Mouse (Mus musculus): ENCODE results near the gene Proser3.

Gene Proser3

DNA sequence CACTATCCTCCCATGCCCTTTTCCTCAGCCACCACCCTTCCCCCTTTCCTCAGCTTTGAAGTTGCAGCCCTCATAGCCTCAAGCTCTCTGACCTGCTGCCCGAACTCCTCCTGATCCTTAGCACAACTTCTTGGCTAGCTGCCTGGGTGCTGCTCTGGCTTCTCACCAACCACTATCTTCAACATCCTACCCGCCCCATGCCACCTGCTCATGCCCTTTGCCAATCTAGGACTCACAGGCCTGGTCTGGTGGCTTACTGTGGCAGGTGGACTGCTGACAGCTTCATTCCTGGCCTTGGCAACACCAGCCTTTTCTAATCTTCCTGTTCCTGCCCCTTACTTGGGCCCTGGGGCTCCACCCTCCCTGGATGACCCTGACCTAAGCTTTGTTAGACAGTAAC is 20.9 kb upstream of the Proser3 start:
- no peak for DNase-seq

DNA sequence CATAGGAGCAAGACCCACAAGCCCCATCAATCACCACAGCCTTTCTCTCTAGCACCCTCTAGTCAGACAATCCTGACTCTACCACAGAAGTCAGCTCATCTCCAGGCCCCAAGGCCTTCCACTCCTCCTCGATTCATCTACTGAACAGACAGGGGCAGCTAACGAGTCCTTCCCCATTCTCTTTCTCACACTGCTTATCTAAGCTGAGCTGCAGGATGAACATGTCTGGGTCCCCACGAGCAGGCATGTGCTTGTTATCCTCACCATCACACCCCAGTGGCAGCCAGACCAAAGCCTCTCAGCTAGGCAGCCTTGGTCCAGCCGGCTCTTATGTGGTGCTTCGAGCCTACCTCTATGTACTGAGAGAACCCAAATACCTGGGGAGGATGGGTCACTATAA is 20.3 kb upstream of the Proser3 start:
- DNase-seq = no peak

DNA sequence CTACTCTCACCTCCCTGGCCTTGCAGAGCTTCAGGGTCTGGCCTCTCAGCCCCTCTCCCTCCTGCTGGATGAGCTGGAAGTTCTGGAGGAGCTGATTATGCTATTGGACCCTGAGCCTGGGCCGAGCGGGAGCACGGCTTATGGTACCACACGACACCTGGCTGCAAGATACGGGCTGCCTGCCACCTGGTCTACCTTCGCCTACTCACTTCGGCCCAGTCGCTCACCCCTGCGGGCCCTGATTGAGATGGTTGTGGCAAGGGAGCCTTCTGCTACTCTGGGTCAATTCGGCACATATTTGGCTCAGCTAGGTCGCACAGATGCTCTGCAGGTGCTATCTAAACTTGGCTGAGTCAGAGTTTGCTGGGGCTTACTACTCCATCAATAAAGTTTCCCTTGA is 15.5 kb upstream of the Proser3 start:
- no peak for DNase-seq

DNA sequence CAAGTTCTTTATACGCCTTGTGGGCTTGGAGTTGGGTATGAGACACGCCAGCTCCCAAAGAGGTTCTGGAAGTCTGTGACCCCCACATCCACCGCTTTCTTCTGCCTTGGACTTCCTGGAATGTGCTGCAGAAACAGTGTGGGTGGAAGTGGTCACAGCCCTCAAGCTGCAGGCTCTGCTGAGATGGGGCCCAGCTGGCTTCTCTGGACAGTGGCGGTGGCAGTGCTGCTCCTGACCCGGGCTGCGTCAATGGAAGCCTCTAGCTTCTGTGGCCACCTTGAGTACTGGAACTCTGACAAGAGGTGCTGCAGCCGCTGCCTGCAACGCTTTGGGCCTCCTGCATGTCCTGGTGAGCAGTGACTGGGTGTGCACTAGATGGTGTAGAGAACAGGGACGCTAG is 13.9 kb upstream of the Proser3 start:
- DNase-seq = peak in 1 of 2 experiments; percentile 53

DNA sequence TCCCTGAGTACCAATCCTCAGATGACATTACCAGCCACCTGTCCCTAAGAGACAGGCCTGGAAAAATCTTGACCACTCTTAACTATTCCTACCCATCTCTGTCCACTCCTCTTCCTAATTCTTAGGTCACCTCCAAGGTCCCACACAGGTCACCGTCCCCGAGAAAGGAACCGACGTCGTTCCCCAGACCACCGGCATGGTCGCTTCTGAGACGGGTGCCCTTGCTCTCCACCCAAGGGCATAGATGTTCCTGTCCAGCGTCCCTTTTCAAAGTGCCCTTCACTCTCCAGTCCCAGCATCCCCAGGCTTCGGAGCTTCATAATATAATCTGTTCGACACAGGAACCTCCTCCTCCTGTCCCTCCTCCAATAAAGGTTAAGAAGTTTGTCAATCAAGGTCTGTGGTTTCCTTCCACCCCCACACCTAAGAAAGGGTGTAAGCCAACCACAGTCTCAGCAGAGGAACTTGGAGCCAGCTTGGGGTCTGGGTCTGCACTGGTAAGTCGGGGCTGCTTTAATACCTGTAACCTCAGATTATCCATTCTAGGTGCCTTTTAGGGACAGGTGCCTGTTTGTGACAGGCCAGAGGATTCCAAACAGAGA is 13.0 kb upstream of the Proser3 start, which contains the start of gene Igflr1:
Gene Igflr1 (plus strand): TSS at position 458 of the 602 bp plus-strand sequence.
- DNase-seq = no peak

DNA sequence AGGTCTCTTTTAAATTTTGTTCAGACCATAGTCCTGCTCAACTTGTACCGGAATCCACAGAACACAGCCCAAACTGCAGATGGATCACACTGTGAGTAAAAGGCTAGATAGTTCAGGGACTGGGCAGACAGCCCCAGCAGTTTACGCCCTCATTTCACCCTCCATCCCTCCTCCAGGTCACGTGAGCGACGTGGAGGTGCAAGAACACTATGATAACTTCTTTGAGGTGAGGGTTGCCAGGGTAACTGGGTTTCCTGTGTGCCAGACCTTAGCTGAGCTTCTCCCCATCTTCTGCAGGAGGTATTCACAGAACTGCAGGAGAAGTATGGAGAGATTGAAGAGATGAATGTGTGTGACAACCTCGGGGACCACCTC is 11.8 kb upstream of the Proser3 start:
- no peak for DNase-seq

DNA sequence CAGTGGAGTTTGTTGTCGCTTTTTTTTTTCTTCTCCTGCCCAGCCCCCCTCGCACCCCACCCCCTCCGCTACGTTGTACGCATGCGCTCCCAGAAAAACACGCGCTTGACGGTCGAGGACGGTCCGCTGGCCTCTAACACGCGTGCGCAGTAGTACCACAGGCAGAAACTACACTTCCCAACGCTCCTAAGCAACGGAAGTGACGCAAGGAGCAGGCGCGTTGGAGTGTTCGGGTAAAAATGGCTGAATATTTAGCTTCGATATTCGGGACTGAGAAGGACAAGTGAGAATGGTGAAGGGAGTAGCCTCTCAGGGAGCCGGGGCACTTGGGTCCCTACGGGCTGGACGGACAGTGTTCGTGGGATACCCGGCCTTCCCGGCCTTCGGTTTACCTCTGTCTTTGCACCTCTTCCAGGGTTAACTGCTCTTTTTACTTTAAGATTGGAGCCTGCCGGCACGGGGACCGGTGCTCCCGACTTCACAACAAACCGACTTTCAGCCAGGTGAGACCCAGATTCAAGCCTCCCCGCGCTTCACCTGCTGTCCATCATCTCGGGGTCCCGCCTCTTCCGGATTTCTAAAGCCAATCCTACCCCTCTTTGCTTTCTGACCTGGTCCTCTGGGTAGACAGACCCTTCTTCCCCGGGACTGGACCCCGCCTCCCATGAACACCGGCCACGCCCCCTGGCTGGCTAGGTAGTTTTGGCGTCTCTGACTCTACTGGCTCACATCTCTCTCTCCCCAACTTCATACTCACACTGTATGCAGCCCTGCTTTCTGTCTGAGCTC is 11.2 kb upstream of the Proser3 start, which contains the start of the genes U2af1l4, Gm49396 and Psenen:
Gene U2af1l4 (plus strand): TSS at position 185 of the 789 bp plus-strand sequence.
Gene Gm49396 (plus strand): TSS at position 228 of the 789 bp plus-strand sequence.
Gene Psenen (minus strand): TSS at position 511 of the 789 bp plus-strand sequence.
- DNase-seq = peak; percentile 97

DNA sequence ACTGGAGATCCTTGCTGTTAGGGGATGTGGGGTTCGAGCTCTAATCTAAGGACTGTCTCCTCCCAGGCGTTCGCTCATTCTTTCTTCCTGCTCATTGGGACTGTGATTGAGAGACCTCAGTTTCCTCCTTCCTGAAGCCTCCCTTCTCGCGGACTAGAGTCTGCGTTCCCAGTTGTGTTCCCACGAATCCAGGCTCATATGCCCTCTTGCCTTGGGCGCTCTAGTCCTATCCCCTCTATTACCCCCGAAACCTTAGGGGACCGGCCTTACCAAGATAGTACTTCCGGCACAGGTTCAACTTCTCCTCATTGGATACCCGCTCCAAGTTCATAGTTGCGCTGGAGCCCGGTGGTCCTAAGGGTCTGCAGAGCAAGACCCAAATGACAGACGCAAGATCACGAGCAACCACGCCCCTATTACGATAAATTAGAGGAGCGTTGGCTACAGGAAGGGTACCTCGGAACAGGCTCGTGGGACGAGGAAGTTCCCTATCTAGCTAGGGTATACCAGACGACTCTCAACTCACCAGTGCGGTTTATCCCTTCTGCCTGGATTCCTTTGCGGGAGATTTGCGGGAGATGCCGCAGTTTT is 10.5 kb upstream of the Proser3 start:
- DNase-seq = no peak

DNA sequence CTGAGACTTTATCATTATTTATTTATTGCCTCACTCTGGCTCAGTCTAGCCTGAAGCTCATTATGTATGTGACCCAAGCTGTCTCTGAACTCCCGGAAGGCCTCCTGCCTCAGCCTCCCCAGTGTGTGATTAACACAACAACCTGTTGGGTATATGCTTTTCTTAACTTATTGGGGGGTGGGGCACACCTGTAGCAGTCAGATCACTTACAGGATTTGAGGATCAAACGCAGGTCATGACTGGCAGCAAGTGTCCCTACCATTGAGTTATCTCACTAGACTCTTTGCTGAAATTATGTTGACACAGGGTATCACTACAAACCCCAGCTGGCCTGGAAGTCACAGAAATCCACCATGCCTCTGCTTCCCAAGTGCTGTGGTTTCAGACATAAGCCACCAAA is 8.2 kb upstream of the Proser3 start:
- DNase-seq = no peak

DNA sequence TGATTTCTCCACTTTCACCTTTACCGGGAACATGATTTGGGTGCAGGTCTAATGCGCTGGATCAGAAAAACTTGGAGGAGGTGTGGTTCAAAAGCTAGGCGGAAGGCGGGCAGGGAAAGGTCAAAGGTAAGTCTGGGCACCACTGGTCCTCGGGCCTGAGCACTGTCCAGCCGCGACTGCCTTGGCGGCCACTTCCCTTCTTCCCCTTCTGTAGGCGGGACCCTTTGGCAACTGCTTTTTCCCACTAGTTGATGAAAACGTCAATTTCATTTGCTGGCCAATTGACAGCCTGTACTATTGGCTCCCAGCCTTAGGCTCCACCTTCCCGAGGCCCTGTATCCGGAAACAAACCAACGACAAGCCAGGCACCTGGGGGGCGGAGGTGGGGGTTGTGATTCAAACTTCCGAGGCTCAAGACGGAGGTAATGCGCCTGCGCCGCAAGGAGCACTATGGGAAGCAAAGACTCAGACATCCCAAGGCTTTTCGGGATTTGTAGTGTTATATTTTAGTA is 7.4 kb upstream of the Proser3 start, which contains the start of gene Lin37:
Gene Lin37 (minus strand): TSS at position 396 of the 512 bp plus-strand sequence.
- DNase-seq = peak; percentile 97 to 99

DNA sequence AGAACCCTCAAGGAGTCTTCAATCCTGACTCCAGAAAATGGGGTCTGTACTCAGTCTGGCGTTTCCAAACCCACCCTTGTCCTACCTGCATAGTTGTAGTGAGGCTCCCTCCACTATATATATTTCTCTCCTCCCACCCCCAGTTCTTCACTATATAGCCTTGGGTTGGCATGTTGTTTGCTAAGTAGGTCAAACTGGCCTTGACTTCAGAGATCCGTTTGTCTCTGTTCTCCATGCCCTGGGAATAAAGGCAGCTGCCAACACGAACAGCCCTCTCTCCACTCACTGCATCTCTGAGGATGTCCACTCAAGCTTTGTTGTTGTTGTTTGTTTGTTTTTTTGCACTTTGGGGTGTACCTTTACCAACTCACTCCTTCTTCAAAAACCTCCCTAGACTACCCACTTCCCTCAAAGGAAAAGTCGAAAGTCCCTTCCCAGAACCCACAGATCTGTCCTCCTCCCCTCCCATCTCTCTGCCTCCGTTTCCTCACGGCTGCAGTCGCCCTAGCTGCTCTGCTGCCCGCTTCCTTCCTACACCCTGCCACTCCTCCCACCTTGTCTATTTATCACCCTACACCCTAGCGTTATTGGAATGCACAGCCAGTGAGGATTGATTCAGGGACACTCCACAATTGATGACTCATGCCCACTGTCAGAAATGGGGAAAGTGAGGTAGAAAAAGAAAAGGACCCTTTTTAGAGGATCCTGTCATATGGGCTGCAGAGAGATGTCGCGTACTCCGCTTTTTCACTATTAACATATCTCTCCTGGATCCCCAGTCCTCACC is 6.8 kb upstream of the Proser3 start:
- no peak for DNase-seq

DNA sequence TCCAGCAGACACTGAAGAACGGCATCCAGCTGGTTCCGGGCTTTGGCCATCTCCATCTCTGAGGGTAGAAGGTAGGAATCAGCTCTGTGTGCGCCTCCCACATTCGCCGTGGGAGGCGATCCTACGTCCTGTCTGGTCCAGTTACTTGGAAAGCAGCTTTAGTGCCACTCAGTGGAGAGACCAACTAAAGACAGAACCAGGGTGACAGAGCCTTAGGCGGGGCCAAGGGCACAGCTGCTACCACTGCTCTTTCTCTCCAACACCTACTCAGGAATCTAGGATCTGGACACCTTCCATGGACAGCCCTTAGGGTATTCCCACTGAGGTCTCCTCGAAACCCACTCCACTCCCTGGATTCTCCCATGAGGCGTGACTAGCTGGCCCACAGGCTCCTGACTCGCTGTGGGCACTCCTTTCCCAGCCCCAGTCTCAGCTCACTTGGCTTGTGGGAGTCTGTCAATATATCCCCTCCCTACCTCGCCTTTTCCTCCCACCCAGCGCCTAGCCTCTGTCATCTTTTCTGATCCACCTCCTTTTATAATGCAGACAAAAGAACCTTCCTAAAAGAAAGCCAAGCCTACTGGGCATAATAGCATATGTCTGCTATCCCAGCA is 5.9 kb upstream of the Proser3 start:
- DNase-seq = no peak

DNA sequence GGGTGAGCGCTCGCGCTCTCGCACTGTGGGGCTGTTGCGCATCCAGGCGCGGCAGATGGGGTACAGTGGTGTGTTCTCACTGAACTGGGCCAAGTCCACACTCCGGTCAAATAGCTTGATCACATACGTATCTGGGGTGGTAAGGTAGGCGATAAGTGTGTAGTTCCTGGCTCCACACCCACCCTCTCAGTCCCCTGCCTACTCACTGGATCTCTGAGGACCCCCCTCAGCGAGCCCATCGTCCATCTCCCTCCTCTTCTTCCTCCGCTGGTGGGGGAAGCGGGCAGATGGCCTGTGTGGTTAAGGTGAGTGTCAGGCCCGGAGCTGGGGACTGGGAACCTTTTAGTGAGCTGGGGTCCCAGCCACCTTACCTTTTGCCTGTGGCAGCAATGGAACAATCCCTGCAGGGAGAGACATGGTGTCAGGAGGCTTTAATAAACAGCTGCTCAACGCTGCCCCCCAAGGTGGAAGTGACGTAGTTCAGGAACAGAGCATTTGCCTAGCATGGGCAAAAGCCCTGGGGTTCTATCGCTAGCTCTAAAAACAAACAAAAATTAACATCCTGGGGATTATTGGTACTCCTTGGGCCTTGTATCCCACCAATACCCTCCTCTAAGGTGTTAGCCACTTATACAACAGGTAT is 4.9 kb upstream of the Proser3 start:
- no peak for DNase-seq

DNA sequence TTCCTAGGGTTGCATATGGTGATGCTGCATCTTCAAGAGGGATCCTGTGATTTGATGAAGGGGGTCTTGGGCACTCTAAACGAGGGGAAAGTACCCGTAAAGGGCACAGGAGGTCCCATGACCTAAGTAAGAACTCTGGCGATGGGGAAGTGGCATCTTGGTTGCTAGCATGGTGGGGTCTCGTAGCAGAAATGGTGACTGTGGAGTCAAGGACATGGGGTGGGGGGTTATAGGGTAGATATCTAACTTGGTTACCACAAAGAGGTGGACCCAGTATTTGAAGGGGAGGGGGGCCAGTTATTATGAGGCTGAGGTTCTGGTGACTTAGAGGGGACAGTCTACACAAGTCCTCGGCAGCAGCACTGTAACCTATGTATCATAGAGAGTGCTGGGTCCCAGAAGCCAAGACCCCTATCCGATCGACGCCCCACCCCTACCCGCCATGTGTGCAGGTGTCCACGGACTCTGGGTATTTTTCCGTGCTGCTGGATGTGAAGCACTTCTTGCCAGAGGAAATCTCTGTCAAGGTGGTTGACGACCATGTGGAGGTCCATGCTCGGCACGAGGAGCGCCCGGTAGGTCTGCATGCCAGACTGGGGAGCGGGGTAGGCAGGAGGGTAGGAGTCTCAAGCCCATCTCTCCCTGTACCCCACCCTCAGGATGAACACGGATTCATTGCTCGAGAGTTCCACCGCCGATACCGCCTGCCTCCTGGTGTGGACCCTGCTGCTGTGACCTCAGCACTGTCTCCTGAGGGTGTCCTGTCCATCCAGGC is 1.9 kb upstream of the Proser3 start:
- no peak for DNase-seq

DNA sequence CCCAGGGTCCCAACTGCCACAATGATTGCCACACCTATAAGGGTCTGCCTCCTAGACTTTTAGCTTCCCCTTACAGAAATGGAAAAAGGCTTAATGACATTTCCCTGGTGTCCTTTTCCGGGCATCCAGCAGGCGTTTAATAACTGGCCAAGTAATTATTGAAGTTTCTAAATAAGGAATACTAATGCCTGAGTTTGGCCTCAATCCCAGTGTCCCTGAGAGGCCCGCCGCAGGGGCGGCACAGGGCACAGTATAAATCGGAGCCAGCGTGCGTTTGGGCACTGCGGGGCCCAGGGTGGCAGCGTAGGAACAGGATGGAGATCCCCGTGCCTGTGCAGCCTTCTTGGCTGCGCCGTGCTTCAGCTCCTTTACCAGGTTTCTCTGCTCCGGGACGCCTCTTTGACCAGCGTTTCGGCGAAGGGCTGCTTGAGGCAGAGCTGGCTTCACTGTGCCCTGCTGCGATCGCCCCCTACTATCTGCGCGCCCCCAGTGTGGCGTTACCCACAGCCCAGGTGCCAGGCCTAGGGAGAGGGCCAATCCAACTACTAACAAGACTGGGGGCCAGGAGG is 1.0 kb upstream of the Proser3 start:
- peak; percentile 50 to 65 for DNase-seq

DNA sequence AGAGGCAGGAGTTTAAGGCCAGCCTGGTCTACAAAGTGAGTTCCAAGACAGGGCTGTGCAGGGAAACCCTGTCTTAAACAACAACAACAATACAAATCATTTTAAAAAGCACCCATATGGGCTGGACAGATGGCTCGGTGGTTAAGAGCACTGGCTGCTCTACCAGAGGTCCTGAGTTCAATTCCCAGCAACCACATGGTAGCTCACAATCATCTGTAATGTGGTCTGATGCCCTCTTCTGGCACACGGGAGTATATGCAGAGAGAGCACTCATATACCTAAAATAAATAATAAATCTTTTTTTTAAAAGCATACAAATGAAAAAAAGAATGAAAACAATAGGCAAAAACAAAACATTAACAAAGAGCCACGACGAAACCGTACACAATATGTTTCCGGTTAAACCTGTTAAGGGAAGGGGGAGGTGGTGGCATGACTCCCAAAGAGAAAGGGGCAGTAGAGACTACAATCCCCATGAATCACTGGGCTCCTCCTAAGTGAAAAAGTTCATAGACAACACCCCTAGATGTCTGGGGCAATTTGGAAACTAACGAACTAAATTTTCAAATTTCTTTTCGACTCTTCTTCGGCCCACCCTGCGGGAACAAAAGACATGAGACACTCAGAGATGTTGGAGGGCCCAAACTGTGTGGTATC is 526 bp downstream of the Proser3 start:
- DNase-seq = no peak

DNA sequence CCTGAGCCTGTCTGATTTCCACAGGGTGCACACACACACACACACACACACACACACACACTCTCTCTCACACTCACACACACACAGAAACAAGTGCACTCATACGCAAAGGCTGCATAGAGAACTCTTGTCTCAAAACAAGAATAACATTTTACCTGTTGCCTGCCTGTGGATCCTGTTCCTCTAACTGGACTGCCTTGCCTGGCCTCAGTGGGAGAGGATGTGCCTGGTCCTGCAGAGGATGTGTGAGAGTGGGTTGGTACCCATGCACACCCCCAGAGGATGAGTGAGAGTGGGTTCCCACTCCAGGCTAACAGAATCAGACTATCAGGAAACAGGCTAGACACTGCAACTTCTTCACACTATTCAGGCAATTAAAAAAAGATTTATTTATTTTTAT is 1.5 kb downstream of the Proser3 start:
- DNase-seq = no peak

DNA sequence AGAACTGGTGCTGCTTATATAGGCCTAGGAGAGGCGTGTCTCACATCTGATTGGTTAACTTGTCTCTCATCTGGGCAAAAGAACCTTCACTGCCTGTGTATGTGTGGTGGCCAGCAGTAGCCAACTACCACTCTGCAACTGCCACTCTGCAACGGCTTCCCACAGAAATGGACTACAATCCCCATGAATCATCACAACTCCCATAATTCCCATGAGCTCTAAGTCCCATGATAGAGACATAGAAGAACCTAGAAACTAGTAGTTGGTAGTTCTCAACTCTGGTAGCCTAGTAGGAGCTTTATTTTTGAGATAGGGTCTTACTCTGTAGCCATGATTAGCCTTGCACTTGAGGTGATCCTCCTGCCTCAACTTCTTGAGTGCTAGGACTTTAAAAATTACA is 2.2 kb downstream of the Proser3 start:
- no peak for DNase-seq

DNA sequence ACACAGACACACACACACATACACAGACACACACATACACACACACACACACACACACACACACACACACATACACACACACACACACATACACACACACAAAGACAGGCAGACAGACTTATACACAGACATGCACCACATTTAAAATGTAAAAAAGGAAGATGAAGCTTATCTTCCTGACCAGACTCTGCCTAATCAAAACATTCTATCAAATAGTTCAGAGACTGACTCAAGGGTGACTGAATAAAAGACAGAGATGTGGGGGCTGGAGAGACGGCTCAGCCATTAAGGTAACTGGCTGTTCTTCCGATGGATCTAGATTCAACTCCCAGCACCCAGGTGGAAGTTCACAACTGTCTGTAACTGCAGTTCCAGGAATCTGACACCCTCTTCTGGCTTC is 7.8 kb downstream of the Proser3 start:
- no peak for DNase-seq

DNA sequence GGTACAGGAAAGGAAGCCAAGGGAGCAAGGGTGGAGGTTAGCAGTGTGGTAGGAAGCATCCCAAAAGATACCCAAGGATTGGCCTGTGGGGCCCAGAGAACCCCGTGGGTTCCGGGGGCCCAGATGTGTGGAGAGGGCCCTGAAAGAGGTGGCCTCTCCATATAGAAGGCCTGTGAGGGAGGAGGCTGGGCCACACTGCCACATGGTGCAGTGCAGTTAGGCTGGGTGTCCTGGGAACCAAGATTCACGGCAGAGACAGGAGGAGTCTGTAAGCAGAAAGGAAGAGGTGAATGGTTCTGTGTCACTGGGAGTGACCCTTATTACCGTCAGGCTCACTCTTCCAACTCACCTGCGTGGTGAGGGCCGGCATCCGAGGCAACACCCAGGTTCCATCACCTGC is 11.5 kb downstream of the Proser3 start:
- no peak for DNase-seq
